9 mouse cellular contexts compared by ENCODE assay signal in genomic region chr10:128440407-128440806, GRCm38 (mm10). TPM values are rescaled to one million over a fixed set of nuclear protein-coding genes. Genes with fewer than 3 reads are reported as not detected.
DNase-seq lines count a peak whose midpoint lies in the region; ATAC-seq and TF ChIP-seq lines count a peak whose summit lies in the region.
"Had no signal": no experiment of that assay in that cellular context is flagged by ENCODE, and none has a peak within 500 bp of the region (broad histone marks: within the 10 kb centered on the region; RNA-seq: fewer than 3 reads in every experiment).

No protein-coding gene starts in this region.

- no peaks in the 10 kb centered on the region for H3K27me3 ChIP-seq in embryonic facial prominence, embryonic 14.5 days (replicated peaks; ENCODE audit: control insufficient read depth, insufficient read depth, low read length)
- H3K27me3 ChIP-seq: embryonic facial prominence, embryonic 13.5 days had no signal

- no peak for ATAC-seq in embryonic facial prominence, embryonic 14.5 days (ENCODE audit: low read depth)
- no peak for ATAC-seq in granulocyte monocyte progenitor cell, adult 5-6 weeks (replicated peaks; ENCODE audit: poor library complexity, severe bottlenecking)

- TF ChIP-seq CTCF in layer of hippocampus, adult 2 months (conservative IDR thresholded peaks at IDR 0.05), result peak; percentile 74

- H3K4me3 ChIP-seq in layer of hippocampus, adult 2 months, result no peak overlapping the region
- no peak overlapping the region for H3K4me3 ChIP-seq in embryonic facial prominence, embryonic 14.5 days (ENCODE audit: low read depth, low read length)
- H3K4me3 ChIP-seq: embryonic facial prominence, embryonic 13.5 days; myocyte had no signal

- H3K9ac ChIP-seq in embryonic facial prominence, embryonic 14.5 days (ENCODE audit: low read depth, low read length), result no peak overlapping the region
- H3K9ac ChIP-seq: embryonic facial prominence, embryonic 13.5 days had no signal

- H3K27ac ChIP-seq in layer of hippocampus, adult 2 months, result 0 out of 2 replicates have a peak overlapping the region, but pooled peaks have one; percentile 80
- no peak overlapping the region for H3K27ac ChIP-seq in embryonic facial prominence, embryonic 14.5 days (replicated peaks; ENCODE audit: low read depth, low read length)
- H3K27ac ChIP-seq: embryonic facial prominence, embryonic 13.5 days had no signal

- no peaks in the 10 kb centered on the region for H3K9me3 ChIP-seq in embryonic facial prominence, embryonic 14.5 days (ENCODE audit: control insufficient read depth, low read length)
- H3K9me3 ChIP-seq: embryonic facial prominence, embryonic 13.5 days had no signal

- DNase-seq in layer of hippocampus, adult 2 months (ENCODE audit: low spot score in 2 of 2), result no peak
- no peak for DNase-seq in layer of hippocampus, postnatal 36 days
- peak; percentile 56 for DNase-seq in NIH3T3 (ENCODE audit: low read depth)
- DNase-seq in embryonic facial prominence, embryonic 14.5 days (ENCODE audit: low spot score), result peak; percentile 30
- DNase-seq in retina, postnatal 1 day, result peak; percentile 59
- DNase-seq in right cerebral cortex, postnatal 14 days, result no peak

- WGBS in embryonic facial prominence, embryonic 14.5 days, result 65% methylated on average over 10 of the region's 10 CpGs

- H3K4me2 ChIP-seq in embryonic facial prominence, embryonic 14.5 days (ENCODE audit: low read depth, low read length), result no peak overlapping the region
- H3K4me2 ChIP-seq: embryonic facial prominence, embryonic 13.5 days had no signal

- H3K36me3 ChIP-seq in embryonic facial prominence, embryonic 14.5 days (ENCODE audit: control insufficient read depth, insufficient read depth, low read length), result peaks cover 68% of the 10 kb centered on the region

- no peaks in the 10 kb centered on the region for H3K4me1 ChIP-seq in embryonic facial prominence, embryonic 14.5 days (ENCODE audit: control insufficient read depth, insufficient read depth, low read length)
- H3K4me1 ChIP-seq: embryonic facial prominence, embryonic 13.5 days had no signal

RNA-seq across cellular contexts. Expression of gene Smarcc2, which starts 18.6 kb away (rescaled TPM):
- total RNA-seq in layer of hippocampus, adult 2 months (2021), result 100 to 1,000 TPM; 246 to 255 TPM
- 100 to 1,000 TPM; 226 to 234 TPM for total RNA-seq in layer of hippocampus, postnatal 36 days (2021)
- polyA plus RNA-seq in embryonic facial prominence, embryonic 14.5 days (2014; fragmentation: Nextera tagmentation; extraction: Ambion mirVana), result 84.1 and 91.4 TPM in 2 replicates
- 90.4 and 113 TPM in 2 replicates for total RNA-seq in granulocyte monocyte progenitor cell, adult 5-6 weeks (2014; fragmentation: Nextera tagmentation)
- total RNA-seq in granulocyte monocyte progenitor cell, adult 5-6 weeks (2017), result 56.4 and 56.9 TPM in 2 replicates

RNA-seq across cellular contexts. Expression of gene Rnf41, which starts 28.9 kb away (rescaled TPM):
- 10 to 100 TPM; 69.5 to 71.8 TPM for total RNA-seq in layer of hippocampus, adult 2 months (2021)
- 10 to 100 TPM; 74.4 to 76.3 TPM for total RNA-seq in layer of hippocampus, postnatal 36 days (2021)
- polyA plus RNA-seq in embryonic facial prominence, embryonic 14.5 days (2014; fragmentation: Nextera tagmentation; extraction: Ambion mirVana), result 35.2 and 36.1 TPM in 2 replicates
- 15.7 and 29.1 TPM in 2 replicates for total RNA-seq in granulocyte monocyte progenitor cell, adult 5-6 weeks (2014; fragmentation: Nextera tagmentation)
- 16.5 and 18.6 TPM in 2 replicates for total RNA-seq in granulocyte monocyte progenitor cell, adult 5-6 weeks (2017)

RNA-seq across cellular contexts. Expression of gene Nabp2, which starts 29.1 kb away (rescaled TPM):
- 10 to 100 TPM; 88.2 to 93.0 TPM for total RNA-seq in layer of hippocampus, adult 2 months (2021)
- total RNA-seq in layer of hippocampus, postnatal 36 days (2021), result 10 to 100 TPM; 91.6 to 92.0 TPM
- 61.9 and 63.3 TPM in 2 replicates for polyA plus RNA-seq in embryonic facial prominence, embryonic 14.5 days (2014; fragmentation: Nextera tagmentation; extraction: Ambion mirVana)
- total RNA-seq in granulocyte monocyte progenitor cell, adult 5-6 weeks (2014; fragmentation: Nextera tagmentation), result 80.4 and 115 TPM in 2 replicates
- total RNA-seq in granulocyte monocyte progenitor cell, adult 5-6 weeks (2017), result 58.6 and 60.5 TPM in 2 replicates

RNA-seq across cellular contexts. Expression of gene Slc39a5, which starts 39.4 kb away (rescaled TPM):
- under 1 TPM in 1 of 2 experiments, not detected in 1; 0.29 TPM for total RNA-seq in layer of hippocampus, adult 2 months (2021)
- total RNA-seq in layer of hippocampus, postnatal 36 days (2021), result not detected
- polyA plus RNA-seq in embryonic facial prominence, embryonic 14.5 days (2014; fragmentation: Nextera tagmentation; extraction: Ambion mirVana), result 0.11 and 0.13 TPM in 2 replicates
- not detected in 2 replicates for total RNA-seq in granulocyte monocyte progenitor cell, adult 5-6 weeks (2014; fragmentation: Nextera tagmentation)
- total RNA-seq in granulocyte monocyte progenitor cell, adult 5-6 weeks (2017), result not detected in 2 replicates
- polyA plus RNA-seq: myocyte had no signal

RNA-seq across cellular contexts. Expression of gene Myl6, which starts 53.5 kb away (rescaled TPM):
- 100 to 1,000 TPM; 519 to 544 TPM for total RNA-seq in layer of hippocampus, adult 2 months (2021)
- 100 to 1,000 TPM; 520 to 569 TPM for total RNA-seq in layer of hippocampus, postnatal 36 days (2021)
- 1,095 and 1,174 TPM in 2 replicates for polyA plus RNA-seq in embryonic facial prominence, embryonic 14.5 days (2014; fragmentation: Nextera tagmentation; extraction: Ambion mirVana)
- total RNA-seq in granulocyte monocyte progenitor cell, adult 5-6 weeks (2014; fragmentation: Nextera tagmentation), result 1,019 and 1,105 TPM in 2 replicates
- total RNA-seq in granulocyte monocyte progenitor cell, adult 5-6 weeks (2017), result 1,278 and 1,308 TPM in 2 replicates

Comparison
In these comparisons a context has a peak if more than half of its experiments do, and no peak if none do; other contexts are left out.
1. DNase-seq: peak in NIH3T3 (single experiment), embryonic facial prominence, embryonic 14.5 days (single experiment) and retina, postnatal 1 day (single experiment); none in layer of hippocampus, adult 2 months (0 of 2), layer of hippocampus, postnatal 36 days (0 of 2) and right cerebral cortex, postnatal 14 days (single experiment).